Mouse (Mus musculus) embryonic facial prominence, embryonic 13.5 days (tissue): ENCODE results near the gene Bap1. TPM values are rescaled to one million over a fixed set of nuclear protein-coding genes. Genes with fewer than 3 reads are reported as not detected.

Experiments used
- ATAC-seq: fragments of 200-750 bp; cut with Nextera tagmentation; 2 replicates; pipeline ENCODE4 v1.8.0; 2017; ENCODE audit warnings: low read depth; ENCODE audit not compliant: insufficient number of reproducible peaks, insufficient read depth, low FRiP score, low TSS enrichment
- H3K27ac ChIP-seq: fragments of 300-500 bp; sonication (generic); 2 replicates; pipeline ENCODE4 v1.5.1; 2015; ENCODE audit warnings: moderate library complexity, mild to moderate bottlenecking, inconsistent platforms
- H3K27me3 ChIP-seq: fragments of 300-500 bp; sonication (generic); 2 replicates; pipeline ENCODE4 v1.6.1; 2015; ENCODE audit warnings: mild to moderate bottlenecking, inconsistent platforms
- H3K36me3 ChIP-seq: fragments of 300-500 bp; sonication (generic); 2 replicates; pipeline ENCODE4 v1.6.1; 2015; ENCODE audit warnings: mild to moderate bottlenecking, inconsistent platforms
- H3K4me1 ChIP-seq: fragments of 300-500 bp; sonication (generic); 2 replicates; pipeline ENCODE4 v1.6.1; 2015; ENCODE audit warnings: inconsistent platforms
- H3K4me2 ChIP-seq: fragments of 300-500 bp; sonication (generic); 2 replicates; pipeline ENCODE4 v1.6.1; 2015; ENCODE audit warnings: moderate library complexity, mild to moderate bottlenecking, inconsistent platforms
- H3K4me3 ChIP-seq: fragments of 300-500 bp; sonication (generic); 2 replicates; pipeline ENCODE4 v1.5.1; 2015; ENCODE audit warnings: mild to moderate bottlenecking, inconsistent platforms
- H3K9ac ChIP-seq: fragments of 300-500 bp; sonication (generic); 2 replicates; pipeline ENCODE4 v1.6.1; 2015; ENCODE audit warnings: mild to moderate bottlenecking, inconsistent platforms
- H3K9me3 ChIP-seq: fragments of 300-500 bp; sonication (generic); 2 replicates; pipeline ENCODE4 v1.6.1; 2016; ENCODE audit warnings: inconsistent platforms
- WGBS: fragments of 180-500 bp; shearing (Covaris S2); methylation state at CpG from one replicate; pipeline ENCODE4 v1.1.7; 2015; ENCODE audit warnings: mixed read lengths; 5-methylcytosine and 5-hydroxymethylcytosine counted together
- polyA plus RNA-seq: library from polyadenylated mRNA; unstranded; fragments of >200 nt; fragmentation: Nextera tagmentation; extraction: Ambion mirVana; gene quantifications from 2 replicates; pipeline ENCODE4 v1.2.1, GENCODE M21; 2015

Bap1 gene
- 90.3 and 93.1 TPM in 2 replicates for polyA plus RNA-seq

GRCm38 (mm10) chr14:31251084-31251604, at the start of gene Bap1, which contains the start of gene Phf7:
TSS of gene Bap1 (plus strand) at chr14:31251450.
TSS of gene Phf7 (minus strand) at chr14:31251317.
- under 1% methylated on average over 75 of the region's 75 CpGs for WGBS
- Histone ChIP-seq H3K4me2 (peak within 1 kb of the TSS; percentile 83), H3K9ac (peak within 1 kb of the TSS; percentile 97), H3K36me3 (peaks cover 34% of the 10 kb centered on the region), H3K27ac (peak within 1 kb of the TSS; percentile 95), H3K27me3 (no peaks in the 10 kb centered on the region), H3K9me3 (no peaks in the 10 kb centered on the region), H3K4me1 (peaks cover 16% of the 10 kb centered on the region), H3K4me3 (peak within 1 kb of the TSS; percentile 97)
- ATAC-seq: peak; percentile 90

- Histone ChIP-seq H3K4me1 (peaks cover 24% of the 10 kb centered on the region), H3K4me3 (peak overlapping the region; percentile 77), H3K9me3 (no peaks in the 10 kb centered on the region), H3K9ac (peak overlapping the region; percentile 94), H3K27me3 (no peaks in the 10 kb centered on the region), H3K4me2 (peak overlapping the region; percentile 89), H3K27ac (peak overlapping the region; percentile 91; the same call in 1 of the 2 replicates), H3K36me3 (peaks cover 48% of the 10 kb centered on the region)
- WGBS: 62% methylated on average over 4 of the region's 4 CpGs
- ATAC-seq: no peak
Observed at GRCm38 (mm10) chr14:31204844-31205243, 46.4 kb upstream of the Bap1 start.

- Histone ChIP-seq H3K27ac (peak overlapping the region; percentile 91), H3K4me3 (peak overlapping the region; percentile 77), H3K4me1 (peaks cover 24% of the 10 kb centered on the region), H3K27me3 (no peaks in the 10 kb centered on the region), H3K9ac (peak overlapping the region; percentile 94), H3K36me3 (peaks cover 45% of the 10 kb centered on the region), H3K9me3 (no peaks in the 10 kb centered on the region), H3K4me2 (peak overlapping the region; percentile 89)
- WGBS: 14% methylated on average over 8 of the region's 8 CpGs
- ATAC-seq: no peak
Observed at GRCm38 (mm10) chr14:31205244-31205561, 46.0 kb upstream of the Bap1 start.

GRCm38 (mm10) chr14:31205562-31206467, 45.4 kb upstream of the Bap1 start:
- H3K4me2 ChIP-seq: peak overlapping the region; percentile 89
- H3K4me1 ChIP-seq: peaks cover 24% of the 10 kb centered on the region
- H3K4me3 ChIP-seq: peak overlapping the region; percentile 77
- H3K27ac ChIP-seq: peak overlapping the region; percentile 91
- peak; percentile 49 for ATAC-seq
- under 1% methylated on average over 39 of the region's 39 CpGs for WGBS
- H3K9me3 ChIP-seq: no peaks in the 10 kb centered on the region
- H3K36me3 ChIP-seq: peaks cover 39% of the 10 kb centered on the region
- H3K27me3 ChIP-seq: no peaks in the 10 kb centered on the region
- H3K9ac ChIP-seq: peak overlapping the region; percentile 94

GRCm38 (mm10) chr14:31206472-31206981, 44.7 kb upstream of the Bap1 start:
- Histone ChIP-seq H3K9ac (peak overlapping the region; percentile 94), H3K36me3 (peaks cover 33% of the 10 kb centered on the region), H3K9me3 (no peaks in the 10 kb centered on the region), H3K27ac (peak overlapping the region; percentile 91), H3K4me3 (peak overlapping the region; percentile 77), H3K27me3 (no peaks in the 10 kb centered on the region), H3K4me2 (peak overlapping the region; percentile 89), H3K4me1 (peaks cover 24% of the 10 kb centered on the region)
- WGBS: under 1% methylated on average over 43 of the region's 48 CpGs
- ATAC-seq: peak; percentile 54; the same call in 1 of the 2 replicates

- Histone ChIP-seq H3K4me1 (peaks cover 25% of the 10 kb centered on the region), H3K9ac (peak overlapping the region; percentile 94), H3K9me3 (no peaks in the 10 kb centered on the region), H3K27ac (0 out of 2 replicates have a peak overlapping the region, but pooled peaks have one; percentile 91), H3K4me3 (peak overlapping the region; percentile 77), H3K27me3 (no peaks in the 10 kb centered on the region), H3K36me3 (peaks cover 26% of the 10 kb centered on the region), H3K4me2 (peak overlapping the region; percentile 89)
- ATAC-seq: 0 out of 2 replicates have a peak, but pooled peaks have one; percentile 0
- 76% methylated on average over 13 of the region's 13 CpGs for WGBS
Observed at GRCm38 (mm10) chr14:31207070-31207830, 44.0 kb upstream of the Bap1 start.

- Histone ChIP-seq H3K9ac (0 out of 2 replicates have a peak within 1 kb of the TSS, but pooled peaks have one; percentile 2), H3K4me1 (peaks cover 31% of the 10 kb centered on the region), H3K36me3 (peaks cover 17% of the 10 kb centered on the region), H3K27me3 (no peaks in the 10 kb centered on the region), H3K9me3 (no peaks in the 10 kb centered on the region), H3K27ac (no peak within 1 kb of the TSS), H3K4me2 (peak within 1 kb of the TSS; percentile 89), H3K4me3 (peak within 1 kb of the TSS; percentile 77)
- no peak for ATAC-seq
- WGBS: 79% methylated on average over 2 of the region's 2 CpGs
Observed at GRCm38 (mm10) chr14:31208084-31208483, 43.2 kb upstream of the Bap1 start, which contains the start of gene Tnnc1. TSS of gene Tnnc1 (plus strand) at chr14:31208312.

GRCm38 (mm10) chr14:31209133-31209557, 42.1 kb upstream of the Bap1 start:
- peaks cover 7% of the 10 kb centered on the region for H3K36me3 ChIP-seq
- no peaks in the 10 kb centered on the region for H3K27me3 ChIP-seq
- 65% methylated on average over 4 of the region's 4 CpGs for WGBS
- peaks cover 27% of the 10 kb centered on the region for H3K4me1 ChIP-seq
- no peak overlapping the region for H3K4me3 ChIP-seq
- H3K4me2 ChIP-seq: no peak overlapping the region
- H3K27ac ChIP-seq: no peak overlapping the region
- 0 out of 2 replicates have a peak overlapping the region, but pooled peaks have one; percentile 2 for H3K9ac ChIP-seq
- H3K9me3 ChIP-seq: no peaks in the 10 kb centered on the region
- no peak for ATAC-seq

- H3K9me3 ChIP-seq: no peaks in the 10 kb centered on the region
- H3K4me1 ChIP-seq: peaks cover 23% of the 10 kb centered on the region
- no peak for ATAC-seq
- 88% methylated on average over 6 of the region's 6 CpGs for WGBS
- no peak overlapping the region for H3K9ac ChIP-seq
- no peak overlapping the region for H3K4me3 ChIP-seq
- H3K4me2 ChIP-seq: no peak overlapping the region
- no peak overlapping the region for H3K27ac ChIP-seq
- no peaks in the 10 kb centered on the region for H3K36me3 ChIP-seq
- H3K27me3 ChIP-seq: no peaks in the 10 kb centered on the region
Observed at GRCm38 (mm10) chr14:31211854-31212253, 39.4 kb upstream of the Bap1 start.

- Histone ChIP-seq H3K36me3 (no peaks in the 10 kb centered on the region), H3K9ac (no peak overlapping the region), H3K27me3 (no peaks in the 10 kb centered on the region), H3K4me3 (no peak overlapping the region), H3K9me3 (no peaks in the 10 kb centered on the region), H3K4me1 (peaks cover 22% of the 10 kb centered on the region), H3K27ac (no peak overlapping the region), H3K4me2 (no peak overlapping the region)
- WGBS: 62% methylated on average over 3 of the region's 3 CpGs
- no peak for ATAC-seq
Observed at GRCm38 (mm10) chr14:31212499-31212898, 38.8 kb upstream of the Bap1 start.

GRCm38 (mm10) chr14:31213868-31214267, 37.4 kb upstream of the Bap1 start:
- Histone ChIP-seq H3K4me1 (peaks cover 27% of the 10 kb centered on the region), H3K9ac (no peak overlapping the region), H3K27me3 (no peaks in the 10 kb centered on the region), H3K36me3 (no peaks in the 10 kb centered on the region), H3K9me3 (no peaks in the 10 kb centered on the region), H3K4me2 (no peak overlapping the region), H3K27ac (no peak overlapping the region), H3K4me3 (no peak overlapping the region)
- WGBS: 60% methylated on average over 8 of the region's 8 CpGs
- no peak for ATAC-seq
